Mouse (Mus musculus) spleen, postnatal 36 days (tissue): Measurements from ENCODE around the gene Ndnf.

Experiments used
- DNase-seq, 2 experiments: peaks; one replicate each; pipeline ENCODE4 v3.0.0; 2022; ENCODE audit warnings: low spot score in 2 of 2, mixed read lengths in 1 of 2

Gene Ndnf

GRCm38 (mm10) chr6:65758214-65758613, 86.8 kb downstream of the Ndnf start:
- no peak for DNase-seq

GRCm38 (mm10) chr6:65759174-65759573, 87.8 kb downstream of the Ndnf start:
- no peak for DNase-seq

GRCm38 (mm10) chr6:65760073-65760472, 88.7 kb downstream of the Ndnf start:
- no peak for DNase-seq
